Mouse (Mus musculus) testis, adult 2 months (tissue): ENCODE data around the gene Tmem88.

ENCODE experiments used
- CTCF ChIP-seq: fragments of 200-500 bp; IDR thresholded peaks from 2 replicates; pipeline ENCODE4 v1.5.1; 2012; ENCODE audit warnings: low read depth, mild to moderate bottlenecking, inconsistent platforms, low read length, moderate library complexity; ENCODE audit not compliant: control insufficient read depth, insufficient read depth, insufficient replicate concordance
- POLR2A ChIP-seq: fragments of 200-500 bp; IDR thresholded peaks from 2 replicates; pipeline ENCODE4 v1.6.1; 2012; ENCODE audit warnings: low read depth, mild to moderate bottlenecking, inconsistent platforms, low read length, moderate library complexity; ENCODE audit not compliant: control insufficient read depth

GRCm38 (mm10) chr11:69379600-69379999 is 18.4 kb downstream of the Tmem88 start:
- TF ChIP-seq POLR2A: no peak
- no peak for TF ChIP-seq CTCF
